Mouse (Mus musculus) liver, postnatal 0 days (tissue): Measurements from ENCODE around the gene Elp5. TPM values are rescaled to one million over a fixed set of nuclear protein-coding genes. Genes with fewer than 3 reads are reported as not detected.
"Not testable (repeated sequence)": the region's sequence is repeated elsewhere in the genome, so short reads cannot be mapped to it uniquely, and the experiment has no call there.

ENCODE experiments used
- ATAC-seq: fragments of 200-750 bp; cut with Nextera tagmentation; 2 replicates; pipeline ENCODE4 v1.8.0; 2017; ENCODE audit warnings: mild to moderate bottlenecking, moderate library complexity
- DNase-seq: peaks from one replicate; pipeline ENCODE4 v3.0.0-alpha.2; 2016
- H3K27ac ChIP-seq: fragments of 300-500 bp; sonication (generic); 2 replicates; pipeline ENCODE4 v1.5.1; 2014; ENCODE audit warnings: antibody characterized with exemption, moderate library complexity, mild to moderate bottlenecking, low read depth
- H3K27me3 ChIP-seq: fragments of 300-500 bp; sonication (generic); 2 replicates; pipeline ENCODE4 v1.6.1; 2014; ENCODE audit warnings: low read length, control low read depth, mixed read lengths; ENCODE audit not compliant: insufficient read depth
- H3K36me3 ChIP-seq: fragments of 300-500 bp; sonication (generic); replicated peaks from 2 replicates; pipeline ENCODE4 v1.6.1; 2014; ENCODE audit warnings: mild to moderate bottlenecking, control low read depth, low read length, moderate library complexity, mixed read lengths; ENCODE audit not compliant: insufficient read depth
- H3K4me1 ChIP-seq: fragments of 300-500 bp; sonication (generic); 2 replicates; pipeline ENCODE4 v1.6.1; 2014; ENCODE audit warnings: antibody characterized with exemption, mild to moderate bottlenecking, control low read depth; ENCODE audit not compliant: insufficient read depth
- H3K4me2 ChIP-seq: fragments of 300-500 bp; sonication (generic); 2 replicates; pipeline ENCODE4 v1.6.1; 2014; ENCODE audit warnings: low read depth, mild to moderate bottlenecking, low read length, moderate library complexity, mixed read lengths
- H3K4me3 ChIP-seq: fragments of 300-500 bp; sonication (generic); 2 replicates; pipeline ENCODE4 v1.5.1; 2014; ENCODE audit warnings: low read depth, low read length
- H3K9ac ChIP-seq: fragments of 300-500 bp; sonication (generic); replicated peaks from 2 replicates; pipeline ENCODE4 v1.6.1; 2014; ENCODE audit warnings: mild to moderate bottlenecking, moderate library complexity
- H3K9me3 ChIP-seq: fragments of 300-500 bp; sonication (generic); 2 replicates; pipeline ENCODE4 v1.6.1; 2016; ENCODE audit warnings: mild to moderate bottlenecking, control low read depth, low read length, mixed read lengths
- CTCF ChIP-seq: sonication (generic); IDR thresholded peaks from 2 replicates; pipeline ENCODE4 v1.5.1; 2016; ENCODE audit warnings: antibody characterized with exemption, low read depth
- EP300 ChIP-seq: IDR thresholded peaks from 2 replicates; pipeline ENCODE4 v1.6.1; 2016; ENCODE audit warnings: antibody characterized with exemption, low read depth, mild to moderate bottlenecking
- WGBS: fragments of 180-500 bp; shearing (Covaris S2); extraction: QIAGEN DNeasy Blood & Tissue Kit; methylation state at CpG from one replicate; pipeline ENCODE4 v1.1.7; 2014; ENCODE audit not compliant: insufficient replicate concordance; 5-methylcytosine and 5-hydroxymethylcytosine counted together
- polyA plus RNA-seq: library from polyadenylated mRNA; unstranded; fragments of >200 nt; fragmentation: Nextera tagmentation; extraction: Ambion mirVana; gene quantifications from 2 replicates; pipeline ENCODE4 v1.2.1, GENCODE M21; 2015

Gene Elp5
- polyA plus RNA-seq, 1 experiment from 2014 or later, result 40.6 TPM

GRCm38 (mm10) chr11:70017199-70017767 is 35.0 kb upstream of the Elp5 start:
- Histone ChIP-seq H3K36me3 (peaks cover 12% of the 10 kb centered on the region), H3K27ac (no peak overlapping the region), H3K9ac (no peak overlapping the region), H3K4me3 (no peak overlapping the region), H3K4me2 (no peak overlapping the region), H3K27me3 (no peaks in the 10 kb centered on the region), H3K4me1 (peaks cover 22% of the 10 kb centered on the region), H3K9me3 (no peaks in the 10 kb centered on the region)
- no peak for ATAC-seq
- TF ChIP-seq EP300 (no peak), CTCF (no peak)
- WGBS, result 59% methylated on average over 7 of the region's 7 CpGs
- DNase-seq, result no peak

GRCm38 (mm10) chr11:70016669-70017068 is 34.4 kb upstream of the Elp5 start, which contains the start of gene Dlg4:
Dlg4 (plus strand) TSS chr11:70016942.
- TF ChIP-seq CTCF (no peak), EP300 (no peak)
- Histone ChIP-seq H3K27me3 (no peaks in the 10 kb centered on the region), H3K9me3 (no peaks in the 10 kb centered on the region), H3K9ac (no peak within 1 kb of the TSS; the same call in 1 of the 2 replicates), H3K4me1 (peaks cover 22% of the 10 kb centered on the region), H3K4me2 (no peak within 1 kb of the TSS), H3K27ac (no peak within 1 kb of the TSS), H3K36me3 (peaks cover 18% of the 10 kb centered on the region), H3K4me3 (no peak within 1 kb of the TSS)
- 77% methylated on average over 3 of the region's 3 CpGs for WGBS
- DNase-seq (no peak), ATAC-seq (no peak)

GRCm38 (mm10) chr11:70016177-70016576 is 33.9 kb upstream of the Elp5 start:
- DNase-seq, ATAC-seq, H3K4me2 ChIP-seq, H3K9ac ChIP-seq, H3K27me3 ChIP-seq, H3K9me3 ChIP-seq, H3K27ac ChIP-seq, H3K4me3 ChIP-seq: not testable (repeated sequence)
- Histone ChIP-seq H3K4me1 (peaks cover 20% of the 10 kb centered on the region), H3K36me3 (peaks cover 23% of the 10 kb centered on the region)
- 69% methylated on average over 2 of the region's 2 CpGs for WGBS

GRCm38 (mm10) chr11:70015677-70016076 is 33.4 kb upstream of the Elp5 start:
- Histone ChIP-seq H3K4me1 (peaks cover 16% of the 10 kb centered on the region), H3K9ac (no peak overlapping the region), H3K4me2 (peak overlapping the region; percentile 90), H3K27ac (no peak overlapping the region), H3K27me3 (no peaks in the 10 kb centered on the region), H3K9me3 (no peaks in the 10 kb centered on the region), H3K4me3 (peak overlapping the region; percentile 77; the same call in 1 of the 2 replicates), H3K36me3 (peaks cover 27% of the 10 kb centered on the region)
- WGBS, result 62% methylated on average over 6 of the region's 6 CpGs
- ATAC-seq (no peak), DNase-seq (no peak)
- TF ChIP-seq CTCF (no peak), EP300 (no peak)

GRCm38 (mm10) chr11:70014880-70015558 is 32.7 kb upstream of the Elp5 start, which contains the start of gene Acadvl:
Acadvl (minus strand) TSS chr11:70015411.
- peaks cover 16% of the 10 kb centered on the region for H3K4me1 ChIP-seq
- no peaks in the 10 kb centered on the region for H3K9me3 ChIP-seq
- 1% methylated on average over 35 of the region's 35 CpGs for WGBS
- ATAC-seq (peak; percentile 94), DNase-seq (peak; percentile 92)
- peak within 1 kb of the TSS; percentile 77 for H3K4me3 ChIP-seq
- TF ChIP-seq EP300, result no peak
- peak; percentile 63 for TF ChIP-seq CTCF
- H3K27ac ChIP-seq, result peak within 1 kb of the TSS; percentile 91
- H3K27me3 ChIP-seq, result no peaks in the 10 kb centered on the region
- peak within 1 kb of the TSS; percentile 83 for H3K9ac ChIP-seq
- H3K4me2 ChIP-seq, result peak within 1 kb of the TSS; percentile 90
- peaks cover 34% of the 10 kb centered on the region for H3K36me3 ChIP-seq

- Histone ChIP-seq H3K36me3 (peaks cover 41% of the 10 kb centered on the region), H3K9me3 (no peaks in the 10 kb centered on the region), H3K27ac (peak overlapping the region; percentile 91; the same call in 1 of the 2 replicates), H3K4me1 (peaks cover 16% of the 10 kb centered on the region), H3K27me3 (no peaks in the 10 kb centered on the region), H3K4me3 (peak overlapping the region; percentile 77; the same call in 1 of the 2 replicates), H3K9ac (peak overlapping the region; percentile 83; the same call in 1 of the 2 replicates), H3K4me2 (peak overlapping the region; percentile 90)
- 66% methylated on average over 5 of the region's 5 CpGs for WGBS
- DNase-seq (no peak), ATAC-seq (no peak)
- TF ChIP-seq EP300, result no peak
- no peak for TF ChIP-seq CTCF
Measured at GRCm38 (mm10) chr11:70014051-70014450, 31.7 kb upstream of the Elp5 start.
